Mouse (Mus musculus) lung, postnatal 25 days (tissue): Measurements from ENCODE around the gene Clspn.

ENCODE experiments used
- DNase-seq: peaks from one replicate; pipeline ENCODE4 v3.0.0; 2022; ENCODE audit warnings: low spot score

Clspn gene

GRCm38 (mm10) chr4:126563798-126564197 lies 7.1 kb downstream of the Clspn start:
- no peak for DNase-seq

DNA sequence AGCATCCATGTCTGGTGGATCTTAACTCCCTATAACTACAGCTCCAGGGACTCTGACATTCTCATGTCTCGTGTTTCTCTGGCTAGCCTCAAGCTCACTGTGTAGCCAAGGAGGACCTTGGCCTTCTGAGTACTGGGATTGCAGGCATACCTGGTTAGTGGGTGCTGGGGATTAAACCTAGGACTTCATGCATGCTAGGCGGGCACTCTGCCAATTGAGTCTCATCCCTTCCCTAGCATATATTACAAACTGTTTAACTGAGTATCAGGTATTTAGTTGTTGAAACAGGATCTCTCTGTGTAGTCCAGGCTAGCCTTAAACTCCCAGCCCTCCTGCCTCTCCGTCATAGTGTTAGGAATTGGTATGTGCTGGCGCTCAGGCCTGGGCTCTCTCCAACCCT lies 10.5 kb downstream of the Clspn start:
- no peak for DNase-seq

- no peak for DNase-seq
These were observed 13.0 kb downstream of the Clspn start for GRCm38 (mm10) chr4:126569783-126570182.

DNA sequence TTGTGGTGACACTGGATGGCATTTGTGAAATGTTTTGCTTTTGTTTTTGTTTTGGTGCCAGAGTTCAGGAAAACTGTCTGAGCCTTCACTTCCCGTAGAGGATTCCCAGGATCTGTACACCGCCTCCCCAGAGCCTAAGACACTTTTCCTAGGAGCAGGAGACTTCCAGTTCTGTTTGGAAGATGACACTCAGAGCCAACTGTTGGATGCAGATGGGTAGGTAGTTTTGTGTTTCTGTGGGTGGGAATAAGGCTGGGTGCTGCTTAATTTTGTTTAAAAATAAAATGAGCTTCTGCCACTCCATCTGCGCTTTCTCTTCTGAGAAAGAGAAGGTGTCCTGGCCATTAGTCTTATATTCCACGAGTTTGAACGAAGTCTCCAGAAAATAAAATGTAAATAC lies 19.5 kb downstream of the Clspn start:
- DNase-seq = no peak

DNA sequence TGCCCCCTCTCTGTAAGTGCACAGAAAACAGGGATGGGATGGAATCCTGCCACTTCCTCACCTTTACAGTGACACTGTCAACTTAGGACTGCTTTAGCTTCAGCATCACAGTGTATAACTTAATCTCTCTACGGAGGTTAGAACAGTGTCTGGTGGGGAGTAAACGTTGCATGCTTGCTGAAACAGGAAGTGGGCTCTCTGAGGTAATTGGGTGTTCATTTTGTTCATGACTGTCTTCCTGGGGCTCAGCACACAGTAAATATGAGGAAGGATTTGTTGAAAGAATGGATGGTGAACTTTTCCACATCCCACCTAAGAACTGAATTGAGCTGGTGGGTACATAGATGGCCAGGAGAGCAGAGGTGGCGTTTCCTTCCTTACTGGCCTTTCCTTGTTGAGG lies 21.2 kb downstream of the Clspn start:
- no peak for DNase-seq

- no peak for DNase-seq
These were observed 22.3 kb downstream of the Clspn start for GRCm38 (mm10) chr4:126579077-126579476.

DNA sequence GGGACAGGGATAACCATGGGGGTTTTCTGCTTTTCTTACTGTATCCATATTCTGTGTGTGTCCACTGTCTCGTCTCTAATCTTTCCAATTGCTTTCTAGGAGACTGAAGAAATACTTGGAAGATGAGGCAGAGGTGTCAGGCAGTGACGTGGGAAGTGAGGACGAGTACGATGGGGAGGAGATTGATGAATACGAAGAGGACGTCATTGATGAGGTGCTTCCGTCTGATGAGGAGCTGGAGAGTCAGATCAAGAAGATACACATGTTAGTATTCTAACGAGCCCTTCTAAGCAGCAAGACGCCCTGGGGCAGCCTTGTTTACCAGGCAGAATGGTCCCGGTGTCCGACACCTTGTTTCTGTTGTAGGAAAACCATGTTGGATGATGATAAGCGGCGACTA lies 29.0 kb downstream of the Clspn start:
- DNase-seq = no peak

GRCm38 (mm10) chr4:126592039-126592438 lies 35.3 kb downstream of the Clspn start:
- no peak for DNase-seq

GRCm38 (mm10) chr4:126599971-126600754 lies 43.4 kb downstream of the Clspn start:
- DNase-seq = peak; percentile 29

DNA sequence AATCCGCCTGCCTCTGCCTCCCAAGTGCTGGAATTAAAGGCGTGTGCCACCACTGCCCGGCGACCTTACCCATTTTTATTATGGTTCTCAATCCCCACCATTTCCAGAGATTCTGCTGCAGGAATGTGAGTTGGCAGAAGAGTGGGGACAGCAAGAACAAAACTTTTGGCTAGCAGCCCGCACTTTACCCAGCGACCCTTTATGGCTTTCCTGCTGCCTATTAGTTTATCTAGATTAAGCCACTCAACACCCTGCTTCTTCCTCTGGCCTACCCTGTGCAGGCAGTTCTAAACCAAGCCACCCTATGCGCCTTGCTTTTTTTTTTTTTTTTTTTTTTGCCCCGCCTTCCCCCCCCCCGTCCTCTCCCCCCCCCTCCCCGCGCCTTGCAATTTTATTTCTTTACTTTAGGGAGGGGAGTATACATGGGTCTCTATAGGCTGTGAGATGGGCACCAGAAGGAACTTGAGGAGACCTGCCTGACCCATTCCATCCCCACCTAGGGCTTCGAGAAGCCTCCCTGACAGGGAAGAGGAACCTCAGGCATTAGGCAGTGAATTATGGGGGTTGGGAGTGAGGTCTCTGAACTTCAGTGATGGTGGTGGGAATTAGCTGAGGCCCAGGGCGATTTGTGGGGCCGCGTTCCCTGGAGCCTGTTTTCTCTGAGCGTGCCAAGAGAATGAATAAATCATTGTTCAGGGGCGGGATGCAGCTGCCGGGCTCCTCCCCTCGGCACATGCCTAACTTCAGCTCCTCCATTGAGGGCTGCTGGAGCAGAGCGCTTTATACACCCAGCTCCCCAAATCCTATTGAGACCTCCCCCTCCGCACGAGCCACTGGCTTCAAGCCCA lies 45.1 kb downstream of the Clspn start:
- DNase-seq = peak; percentile 3

- DNase-seq = no peak
These were observed 45.7 kb downstream of the Clspn start for GRCm38 (mm10) chr4:126602445-126602762.

DNA sequence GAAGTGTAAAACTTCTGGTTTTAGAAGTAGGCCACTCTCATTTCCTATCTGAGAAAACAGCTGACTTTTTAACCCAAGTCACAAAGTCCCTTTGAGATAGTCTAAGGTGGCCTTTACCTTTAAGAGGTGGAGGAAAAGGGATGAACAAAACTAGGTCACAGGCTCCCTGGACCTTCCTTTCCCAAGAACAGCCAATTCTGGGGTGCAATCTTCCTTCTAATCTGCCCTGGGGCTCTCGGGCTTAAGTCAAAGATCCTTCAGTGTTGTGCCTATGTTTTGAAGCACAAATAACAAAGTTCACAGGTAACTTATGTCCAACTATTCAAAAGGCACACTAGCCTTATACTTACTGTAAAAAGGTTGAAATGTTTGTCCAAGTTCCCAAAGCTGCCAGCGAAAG lies 47.4 kb downstream of the Clspn start:
- no peak for DNase-seq

- no peak for DNase-seq
These were observed 49.0 kb downstream of the Clspn start for GRCm38 (mm10) chr4:126605751-126606150.

DNA sequence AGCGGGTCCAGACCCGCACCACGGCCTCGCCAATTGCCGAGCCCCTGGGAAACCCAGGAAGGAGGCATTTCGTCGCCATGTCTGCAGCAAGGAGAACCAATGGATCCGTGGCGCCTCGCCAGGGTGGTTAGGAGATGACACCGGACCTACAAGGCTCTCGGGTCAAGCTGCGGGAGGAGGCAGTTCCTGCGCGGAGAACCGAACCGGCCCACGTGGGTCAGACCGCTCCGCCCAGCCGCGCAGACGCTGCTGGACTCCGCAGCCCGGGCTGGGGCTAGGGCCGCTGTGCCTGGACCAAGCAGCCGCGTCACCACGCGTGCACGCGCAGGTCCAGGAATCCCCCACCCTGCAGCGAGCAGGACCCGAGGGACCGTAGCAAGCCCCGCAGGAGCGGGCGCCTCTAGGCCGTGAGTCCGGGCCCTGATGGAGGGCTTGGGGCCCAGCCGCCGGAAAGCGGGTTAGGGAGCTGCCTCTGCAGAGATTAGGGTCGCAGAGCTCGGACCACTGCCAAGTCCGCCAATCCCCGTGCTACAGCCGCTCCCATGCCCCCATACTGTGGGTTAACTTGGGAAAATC lies 53.0 kb downstream of the Clspn start, which contains the start of gene 5730409E04Rik:
5730409E04Rik (plus strand) TSS at position 213 of the 576 bp plus-strand sequence.
- peak; percentile 75 for DNase-seq

DNA sequence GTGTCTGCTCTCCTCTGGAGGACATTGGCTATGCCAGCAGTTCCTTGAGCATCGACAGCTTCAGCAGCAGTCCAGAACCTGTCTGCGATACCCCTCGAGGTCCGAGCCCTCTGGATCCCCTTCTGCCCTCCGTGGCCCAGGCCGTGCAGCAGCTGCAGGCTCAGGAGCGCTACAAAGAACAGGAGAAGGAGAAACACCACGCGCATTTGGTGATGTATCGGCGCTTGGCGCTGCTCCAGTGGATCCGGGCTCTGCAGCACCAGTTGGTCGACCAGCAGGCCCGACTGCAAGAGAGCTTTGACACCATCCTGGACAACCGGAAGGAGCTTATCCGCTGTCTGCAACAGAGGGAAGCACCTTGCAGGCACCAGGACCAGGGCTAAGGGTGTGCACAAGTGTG lies 55.3 kb downstream of the Clspn start:
- no peak for DNase-seq

GRCm38 (mm10) chr4:126616312-126616711 lies 59.6 kb downstream of the Clspn start:
- no peak for DNase-seq

DNA sequence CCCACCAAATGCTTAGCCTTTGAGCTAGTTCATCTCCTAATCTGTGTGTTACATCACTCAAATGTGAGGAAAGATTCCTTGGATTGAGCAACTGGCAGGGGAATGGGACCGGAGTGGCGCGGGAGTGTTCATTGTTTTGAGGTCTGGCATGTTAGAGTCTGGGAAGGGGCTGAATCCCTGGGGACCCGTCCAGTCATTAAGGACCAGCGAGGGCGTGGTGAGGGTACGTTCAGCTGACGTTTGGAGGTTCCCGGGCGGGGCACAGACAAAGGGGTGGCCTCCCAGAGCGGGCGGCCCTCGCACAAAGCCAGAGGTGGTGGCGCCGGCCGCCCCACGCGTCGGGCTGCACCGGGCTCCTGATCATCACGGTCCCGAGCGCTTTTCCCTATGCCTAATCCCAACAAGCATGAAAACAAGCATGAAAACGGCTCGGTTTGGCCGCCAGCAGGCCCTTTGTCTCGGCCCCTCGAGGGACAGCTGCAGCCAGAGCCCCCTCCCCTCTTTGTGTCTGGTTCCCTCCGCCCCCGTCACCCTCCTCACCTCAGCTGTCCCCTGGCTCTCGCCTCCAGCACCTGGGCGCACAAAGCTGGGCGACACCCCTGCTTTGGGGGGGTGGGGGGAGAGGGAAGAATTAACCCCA lies 63.1 kb downstream of the Clspn start:
- no peak for DNase-seq

DNA sequence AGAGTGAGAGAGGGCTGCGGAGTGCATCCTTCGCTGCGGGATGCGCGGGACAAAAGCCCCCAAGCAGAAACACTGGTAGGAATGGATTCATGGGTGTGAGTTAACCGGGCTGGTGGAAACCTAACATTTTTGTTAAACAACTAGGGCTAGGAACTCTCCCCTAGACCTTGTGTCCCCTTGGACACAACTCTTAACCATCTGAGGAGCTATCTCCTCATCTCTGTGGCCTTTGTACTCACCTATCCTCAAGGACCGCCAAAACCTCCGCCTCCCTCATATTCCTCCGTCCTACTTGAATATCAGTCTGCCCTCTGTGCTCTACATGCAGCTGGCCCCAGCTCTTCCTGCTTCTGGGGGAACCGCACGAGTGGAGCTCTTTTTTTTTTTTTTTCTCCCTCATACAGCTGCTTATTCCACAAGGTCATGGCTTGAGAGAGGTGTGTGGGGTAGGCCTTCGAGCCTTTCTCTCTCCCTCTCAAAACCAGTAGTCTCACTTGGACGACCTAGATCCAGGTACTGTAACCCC lies 63.7 kb downstream of the Clspn start:
- no peak for DNase-seq

DNA sequence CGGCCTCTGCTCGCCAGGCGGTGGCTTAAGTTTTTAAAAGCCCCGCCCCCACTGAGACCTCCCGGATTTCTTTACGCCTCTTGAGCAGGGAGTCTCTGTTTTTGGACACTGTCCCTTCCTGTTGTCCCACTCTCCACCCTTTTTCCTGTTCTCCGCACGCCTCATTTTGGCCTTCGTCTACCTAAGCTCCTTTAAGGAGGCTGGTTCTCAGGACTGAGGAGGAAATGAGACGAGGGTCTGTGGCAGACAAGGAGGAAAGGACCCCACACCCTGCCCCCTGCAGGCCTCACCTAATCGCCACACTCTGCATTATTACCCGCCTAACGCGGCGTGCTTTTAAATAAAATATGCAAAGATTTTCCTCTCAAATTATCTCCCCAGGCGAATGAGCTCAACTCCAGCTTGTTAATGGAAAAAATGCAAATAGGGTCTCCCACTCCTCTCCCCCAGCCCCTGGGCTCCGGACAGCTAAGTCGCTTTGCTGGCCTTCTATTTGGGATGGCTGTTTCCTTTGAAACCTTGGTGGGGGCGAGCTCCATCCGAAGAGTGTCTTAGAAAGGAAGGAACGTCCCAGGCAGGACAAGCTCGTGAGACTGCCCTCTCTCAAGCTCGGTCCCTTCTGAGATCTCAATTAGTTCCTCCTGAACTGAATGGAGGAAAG lies 70.4 kb downstream of the Clspn start:
- no peak for DNase-seq

- DNase-seq = no peak
These were observed 75.2 kb downstream of the Clspn start for GRCm38 (mm10) chr4:126631922-126632321.

DNA sequence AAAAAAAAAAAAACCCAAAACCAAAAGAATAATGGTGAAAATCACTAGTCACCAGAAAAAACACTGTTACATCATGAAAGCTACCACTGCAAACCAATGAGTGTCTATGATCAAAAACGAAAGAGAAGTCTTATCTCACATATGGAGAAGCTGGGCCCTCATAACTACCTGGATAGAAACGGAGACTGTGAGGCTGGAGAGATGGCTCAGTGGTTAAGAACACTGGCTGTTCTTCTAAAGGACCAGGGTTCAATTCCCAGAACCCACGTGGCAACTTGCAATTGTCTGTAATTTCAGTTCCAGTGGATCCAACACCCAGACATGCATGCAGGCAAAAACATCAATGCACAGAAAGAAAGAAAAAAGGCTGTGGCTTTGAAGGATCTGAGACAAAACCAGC lies 75.9 kb downstream of the Clspn start:
- DNase-seq = no peak

DNA sequence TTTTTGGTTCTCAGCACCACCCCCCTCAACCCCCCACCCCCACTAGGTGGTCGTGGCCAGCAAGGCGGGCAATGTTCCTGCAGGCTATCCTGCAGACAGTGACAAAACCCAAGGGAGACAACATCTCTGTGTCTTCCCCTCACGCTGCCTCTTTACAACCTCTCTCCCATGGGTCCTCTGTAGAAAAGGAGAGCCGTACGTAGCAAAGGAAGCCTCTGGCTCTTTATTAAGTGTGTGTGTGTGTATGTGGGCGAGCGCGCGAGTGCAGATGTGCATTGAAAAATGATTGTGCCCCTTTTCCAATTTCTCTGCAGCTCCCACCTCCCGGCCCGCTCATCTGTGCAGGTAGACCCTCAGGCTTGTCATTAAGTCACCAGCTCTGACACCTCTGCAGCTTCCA lies 79.6 kb downstream of the Clspn start:
- no peak for DNase-seq
